Mouse (Mus musculus): ENCODE data around the gene Gm12184. TPM values are rescaled to one million over a fixed set of nuclear protein-coding genes. Genes with fewer than 3 reads are reported as not detected.
"Not testable (repeated sequence)": the region's sequence is repeated elsewhere in the genome, so short reads cannot be mapped to it uniquely, and the experiment has no call there.

The Gm12184 gene
- polyA plus RNA-seq, 1 experiment from 2014 or later, result 4.1 TPM

DNA sequence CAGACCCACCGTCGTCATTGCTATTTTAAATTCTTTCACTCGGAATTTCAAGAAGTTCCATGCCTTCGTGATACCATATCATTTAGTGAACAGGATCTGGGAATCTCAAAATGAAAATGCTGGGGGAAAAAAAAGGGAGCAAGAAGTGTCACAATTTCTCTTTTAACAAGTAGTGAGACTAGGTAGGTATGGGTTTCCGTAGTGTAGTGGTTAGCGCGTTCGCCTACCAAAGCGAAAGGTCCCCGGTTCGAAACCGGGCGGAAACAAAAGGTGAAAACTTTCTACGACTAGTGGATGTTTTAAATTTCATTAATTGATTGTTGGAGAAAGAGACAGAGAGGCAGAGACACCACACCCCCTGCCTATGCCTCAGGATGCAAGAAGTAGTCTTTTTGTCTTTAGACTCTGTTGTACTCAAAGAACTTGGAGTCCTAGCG, 2.9 kb downstream of the Gm12184 start:
- H3K9ac ChIP-seq (ENCODE audit: low read length), result peak overlapping the region; percentile 27; the same call in 1 of the 2 replicates
- H3K9me3 ChIP-seq (ENCODE audit: control insufficient read depth, low read length), result no peaks in the 10 kb centered on the region
- under 1% methylated on average over 15 of the region's 15 CpGs for WGBS
- no peaks in the 10 kb centered on the region; the same call in 1 of the 2 replicates for H3K27me3 ChIP-seq (replicated peaks; ENCODE audit: control insufficient read depth, insufficient read depth, low read length)
- DNase-seq (ENCODE audit: low spot score) (peak; percentile 91), ATAC-seq (replicated peaks; ENCODE audit: low FRiP score, low TSS enrichment, low read depth) (peak; percentile 41; the same call in 1 of the 2 replicates)
- peak overlapping the region; percentile 46 for H3K4me3 ChIP-seq (ENCODE audit: low read depth, low read length)
- H3K36me3 ChIP-seq (ENCODE audit: control insufficient read depth, insufficient read depth, low read length), result no peaks in the 10 kb centered on the region
- H3K4me2 ChIP-seq (ENCODE audit: low read length), result peak overlapping the region; percentile 81
- H3K4me1 ChIP-seq (replicated peaks; ENCODE audit: control insufficient read depth, insufficient read depth, low read length), result peaks cover 13% of the 10 kb centered on the region; the same call in 1 of the 2 replicates
- H3K27ac ChIP-seq (ENCODE audit: low read depth), result no peak overlapping the region

DNA sequence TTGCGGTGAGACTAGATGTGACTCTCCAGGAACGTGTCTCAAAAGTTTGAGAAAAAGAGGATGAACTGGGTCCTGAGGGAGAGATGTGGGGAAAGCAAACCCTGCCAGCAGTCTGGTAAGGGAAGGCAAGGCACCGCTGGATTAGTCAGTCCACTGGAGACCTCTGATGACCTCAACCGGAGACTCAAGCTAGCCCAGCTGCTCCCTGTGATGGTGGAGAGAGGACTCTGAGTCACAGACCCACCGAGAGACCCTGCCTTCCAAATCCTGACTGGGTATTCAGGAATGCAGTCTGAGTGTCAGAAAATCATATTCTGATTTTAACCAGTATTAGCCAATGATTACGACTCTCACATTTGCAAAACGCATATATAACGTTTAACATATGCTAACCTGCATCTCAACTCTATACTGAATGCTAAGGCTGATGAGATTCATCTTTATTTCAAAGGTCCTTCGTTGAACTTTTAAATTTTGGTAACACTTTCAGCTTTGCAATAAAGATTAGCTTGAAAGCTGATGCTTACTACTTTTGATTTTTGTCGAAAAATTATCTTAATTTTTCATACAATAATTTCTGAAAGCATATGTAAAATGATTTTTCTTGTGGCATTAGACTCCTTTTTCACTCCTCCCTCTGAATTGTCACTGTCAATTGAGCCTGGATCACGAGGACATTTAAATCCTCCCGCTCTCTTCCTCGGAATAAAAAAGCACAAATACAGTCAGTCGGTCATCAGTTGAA, 3.5 kb downstream of the Gm12184 start:
- H3K4me2 ChIP-seq (ENCODE audit: low read length), result peak overlapping the region; percentile 81
- H3K27ac ChIP-seq (ENCODE audit: low read depth), result no peak overlapping the region
- peak overlapping the region; percentile 46 for H3K4me3 ChIP-seq (ENCODE audit: low read depth, low read length)
- H3K36me3 ChIP-seq (ENCODE audit: control insufficient read depth, insufficient read depth, low read length), result no peaks in the 10 kb centered on the region
- 40% methylated on average over 14 of the region's 14 CpGs for WGBS
- ATAC-seq (replicated peaks; ENCODE audit: low FRiP score, low TSS enrichment, low read depth) (no peak), DNase-seq (ENCODE audit: low spot score) (no peak)
- 0 out of 2 replicates have a peak overlapping the region, but pooled peaks have one; percentile 20 for H3K9ac ChIP-seq (ENCODE audit: low read length)
- H3K4me1 ChIP-seq (replicated peaks; ENCODE audit: control insufficient read depth, insufficient read depth, low read length), result peaks cover 13% of the 10 kb centered on the region; the same call in 1 of the 2 replicates
- no peaks in the 10 kb centered on the region; the same call in 1 of the 2 replicates for H3K27me3 ChIP-seq (replicated peaks; ENCODE audit: control insufficient read depth, insufficient read depth, low read length)
- H3K9me3 ChIP-seq (ENCODE audit: control insufficient read depth, low read length), result no peaks in the 10 kb centered on the region

DNA sequence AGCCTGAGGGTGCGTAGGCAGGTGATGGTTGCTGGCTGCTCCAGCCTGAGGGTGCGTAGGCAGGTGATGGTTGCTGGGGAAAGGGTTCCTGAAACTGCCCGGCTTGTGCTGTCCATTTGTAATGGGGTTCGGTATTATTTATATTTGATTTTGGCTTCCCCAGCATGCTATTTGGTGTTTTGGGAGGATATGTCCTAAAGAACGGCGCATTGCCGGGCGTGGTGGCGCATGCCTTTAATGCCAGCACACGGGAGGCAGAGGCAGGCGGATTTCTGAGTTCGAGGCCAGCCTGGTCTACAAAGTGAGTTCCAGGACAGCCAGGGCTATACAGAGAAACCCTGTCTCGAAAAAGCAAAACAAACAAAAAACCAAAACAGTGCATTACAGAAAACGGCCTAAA, 5.2 kb downstream of the Gm12184 start:
- not testable (repeated sequence) for H3K9me3 ChIP-seq (ENCODE audit: control insufficient read depth, low read length); H3K4me2 ChIP-seq (ENCODE audit: low read length); H3K9ac ChIP-seq (ENCODE audit: low read length); DNase-seq (ENCODE audit: low spot score); H3K27ac ChIP-seq (ENCODE audit: low read depth); H3K4me3 ChIP-seq (ENCODE audit: low read depth, low read length); H3K27me3 ChIP-seq (replicated peaks; ENCODE audit: control insufficient read depth, insufficient read depth, low read length); H3K36me3 ChIP-seq (ENCODE audit: control insufficient read depth, insufficient read depth, low read length); ATAC-seq (replicated peaks; ENCODE audit: low FRiP score, low TSS enrichment, low read depth)
- H3K4me1 ChIP-seq (replicated peaks; ENCODE audit: control insufficient read depth, insufficient read depth, low read length), result peaks cover 13% of the 10 kb centered on the region; the same call in 1 of the 2 replicates
- 84% methylated on average over 14 of the region's 14 CpGs for WGBS

DNA sequence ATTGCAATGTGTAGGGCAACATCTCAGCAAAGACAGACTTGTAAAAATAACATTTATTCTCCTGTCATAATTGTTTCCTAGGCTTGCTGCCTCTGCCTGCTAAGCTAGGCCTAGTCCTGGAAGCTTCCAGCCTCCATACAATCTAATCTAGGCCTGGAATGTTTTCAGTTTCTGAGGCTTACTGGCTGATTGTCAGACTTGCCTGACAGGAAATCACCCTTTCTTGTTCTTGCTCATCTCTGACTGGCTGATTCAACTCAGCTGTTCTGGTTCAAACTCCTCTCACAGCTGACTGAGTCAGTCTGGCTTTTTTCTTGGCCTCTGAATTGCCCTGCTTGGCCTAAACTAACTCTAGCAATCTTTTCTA, 6.2 kb downstream of the Gm12184 start:
- peaks cover 3% of the 10 kb centered on the region for H3K36me3 ChIP-seq (ENCODE audit: control insufficient read depth, insufficient read depth, low read length)
- H3K27ac ChIP-seq (ENCODE audit: low read depth), result no peak overlapping the region
- ATAC-seq (replicated peaks; ENCODE audit: low FRiP score, low TSS enrichment, low read depth), result no peak
- H3K4me2 ChIP-seq (ENCODE audit: low read length), result no peak overlapping the region
- H3K9ac ChIP-seq (ENCODE audit: low read length), result no peak overlapping the region
- peaks cover 13% of the 10 kb centered on the region; the same call in 1 of the 2 replicates for H3K4me1 ChIP-seq (replicated peaks; ENCODE audit: control insufficient read depth, insufficient read depth, low read length)
- H3K4me3 ChIP-seq (ENCODE audit: low read depth, low read length), result no peak overlapping the region
- no peak for DNase-seq (ENCODE audit: low spot score)
- no peaks in the 10 kb centered on the region; the same call in 1 of the 2 replicates for H3K27me3 ChIP-seq (replicated peaks; ENCODE audit: control insufficient read depth, insufficient read depth, low read length)
- H3K9me3 ChIP-seq (ENCODE audit: control insufficient read depth, low read length), result no peaks in the 10 kb centered on the region

DNA sequence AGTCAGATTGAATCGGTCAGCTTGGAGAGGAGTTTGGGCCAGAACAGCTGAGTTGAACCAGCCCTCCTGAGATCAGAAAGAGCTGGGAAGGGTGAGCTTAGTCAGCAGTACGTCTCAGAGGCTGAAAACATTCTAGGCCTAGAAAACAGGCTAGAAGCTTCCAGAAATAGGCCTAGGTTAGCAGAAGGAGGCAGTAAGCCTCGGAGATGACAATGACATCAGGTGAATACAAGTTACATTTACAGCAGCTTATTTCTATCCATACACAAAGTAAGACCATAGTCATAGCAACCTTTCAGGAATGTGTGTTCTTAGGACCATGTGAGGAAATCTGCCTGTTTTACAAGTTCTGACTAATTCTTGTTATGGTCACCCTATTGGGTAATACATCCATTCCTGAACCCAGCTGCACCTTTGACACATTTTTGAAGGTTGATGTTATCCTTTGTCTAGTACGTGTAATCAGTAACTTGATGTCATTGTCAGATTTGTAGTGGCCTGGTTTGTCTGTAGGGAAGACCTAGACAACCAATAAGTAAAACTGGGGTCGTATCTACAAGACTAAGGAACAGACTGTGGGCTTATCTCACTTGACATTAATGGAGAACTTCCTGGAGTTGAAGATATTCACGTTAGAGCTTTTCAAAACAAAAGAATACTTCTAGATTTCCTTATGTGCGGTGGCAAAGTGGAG, 6.7 kb downstream of the Gm12184 start:
- Histone ChIP-seq H3K27me3 (replicated peaks; ENCODE audit: control insufficient read depth, insufficient read depth, low read length) (no peaks in the 10 kb centered on the region; the same call in 1 of the 2 replicates), H3K36me3 (ENCODE audit: control insufficient read depth, insufficient read depth, low read length) (peaks cover 7% of the 10 kb centered on the region), H3K4me1 (replicated peaks; ENCODE audit: control insufficient read depth, insufficient read depth, low read length) (peaks cover 18% of the 10 kb centered on the region), H3K9ac (ENCODE audit: low read length) (no peak overlapping the region), H3K9me3 (ENCODE audit: control insufficient read depth, low read length) (no peaks in the 10 kb centered on the region), H3K27ac (ENCODE audit: low read depth) (no peak overlapping the region), H3K4me3 (ENCODE audit: low read depth, low read length) (no peak overlapping the region), H3K4me2 (ENCODE audit: low read length) (no peak overlapping the region)
- WGBS, result 74% methylated on average over 7 of the region's 7 CpGs
- DNase-seq (ENCODE audit: low spot score), result no peak
- ATAC-seq (replicated peaks; ENCODE audit: low FRiP score, low TSS enrichment, low read depth), result no peak

DNA sequence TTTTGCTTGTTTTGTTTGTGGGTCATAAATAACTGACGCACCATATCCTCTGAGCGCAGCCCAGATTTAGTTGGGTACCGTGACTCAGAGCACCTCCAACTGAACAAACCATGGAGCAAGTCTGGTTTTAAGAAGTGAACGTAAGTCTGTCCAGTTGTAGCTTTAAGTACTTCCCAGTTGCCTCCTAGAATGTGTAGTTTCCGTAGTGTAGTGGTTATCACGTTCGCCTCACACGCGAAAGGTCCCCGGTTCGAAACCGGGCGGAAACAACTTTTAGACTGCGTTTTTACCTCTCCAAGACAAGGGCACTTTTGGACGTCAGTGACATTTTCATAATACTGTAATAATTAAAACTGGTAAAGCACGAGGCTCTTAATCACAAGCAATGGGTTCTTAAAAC, 8.1 kb downstream of the Gm12184 start:
- 0% methylated on average over 16 of the region's 16 CpGs for WGBS
- H3K4me3 ChIP-seq (ENCODE audit: low read depth, low read length), result peak overlapping the region; percentile 80
- peak overlapping the region; percentile 97 for H3K4me2 ChIP-seq (ENCODE audit: low read length)
- peaks cover 17% of the 10 kb centered on the region for H3K36me3 ChIP-seq (ENCODE audit: control insufficient read depth, insufficient read depth, low read length)
- DNase-seq (ENCODE audit: low spot score) (peak; percentile 96), ATAC-seq (replicated peaks; ENCODE audit: low FRiP score, low TSS enrichment, low read depth) (peak; percentile 29; the same call in 1 of the 2 replicates)
- no peaks in the 10 kb centered on the region for H3K27me3 ChIP-seq (replicated peaks; ENCODE audit: control insufficient read depth, insufficient read depth, low read length)
- peaks cover 10% of the 10 kb centered on the region for H3K4me1 ChIP-seq (replicated peaks; ENCODE audit: control insufficient read depth, insufficient read depth, low read length)
- H3K27ac ChIP-seq (ENCODE audit: low read depth), result 0 out of 2 replicates have a peak overlapping the region, but pooled peaks have one; percentile 95
- no peaks in the 10 kb centered on the region for H3K9me3 ChIP-seq (ENCODE audit: control insufficient read depth, low read length)
- peak overlapping the region; percentile 86 for H3K9ac ChIP-seq (ENCODE audit: low read length)

DNA sequence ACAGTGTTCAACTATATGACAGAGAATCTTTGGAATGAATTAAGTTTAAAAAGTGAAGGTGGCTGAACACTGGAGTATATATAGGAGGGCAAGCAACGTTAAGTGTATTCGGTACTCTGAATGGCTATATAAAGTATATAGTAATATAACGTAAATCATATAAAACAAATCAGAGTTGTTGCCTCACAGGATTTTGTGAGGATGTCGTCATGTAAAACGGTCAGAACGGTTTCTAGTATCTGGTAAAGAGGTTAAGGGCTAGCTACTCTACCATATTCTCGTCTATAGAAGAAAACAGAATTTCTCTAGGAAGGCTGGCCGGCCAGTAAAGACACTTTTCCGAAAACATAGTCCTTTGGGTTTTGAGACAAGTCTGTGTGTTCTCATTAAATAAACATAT, 8.7 kb downstream of the Gm12184 start:
- no peak for DNase-seq (ENCODE audit: low spot score)

DNA sequence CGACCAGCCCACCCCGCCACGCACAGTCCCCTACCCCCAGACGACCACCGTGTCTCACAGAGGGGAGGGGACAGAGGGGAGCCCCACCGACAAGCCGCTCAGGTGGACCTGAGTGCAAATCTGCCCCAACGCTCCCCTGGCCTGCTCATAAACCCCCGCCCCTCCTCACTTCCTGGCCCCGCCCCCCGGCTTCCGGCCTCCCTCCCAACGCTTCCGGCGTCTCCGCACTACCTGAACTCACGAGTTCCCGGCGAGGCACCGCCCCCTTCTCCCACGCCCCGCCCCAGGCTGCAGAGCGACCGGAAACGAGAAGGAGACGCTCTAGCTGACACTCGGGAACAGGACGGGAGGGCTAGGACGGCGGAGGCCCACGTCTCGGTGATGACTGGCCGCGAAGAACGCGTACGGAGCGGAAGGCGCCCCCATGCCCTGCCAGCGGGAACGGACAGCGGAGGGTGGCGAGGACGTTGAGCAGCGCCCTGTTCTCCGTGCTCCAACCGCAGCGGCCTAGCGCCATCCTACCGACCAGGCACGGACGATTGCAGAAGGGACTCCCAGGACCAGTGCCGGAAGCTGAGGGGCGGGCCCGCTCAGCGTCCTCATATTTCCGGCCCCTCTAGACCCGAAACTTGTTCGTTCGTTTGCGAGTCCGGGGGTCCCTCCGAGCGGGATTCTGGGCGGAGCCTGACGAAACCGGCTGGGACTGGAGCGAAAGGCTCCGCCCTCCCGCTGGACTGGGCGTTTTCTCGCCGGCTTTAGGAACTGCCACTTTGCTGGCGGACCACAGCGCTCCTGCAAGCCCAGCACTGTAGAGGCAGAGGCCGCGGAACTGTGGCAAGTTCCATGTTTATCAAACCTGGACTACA, 9.4 kb downstream of the Gm12184 start, which contains the start of gene Trim41:
Trim41 (minus strand) TSS at position 554 of the 866 bp plus-strand sequence.
- H3K4me2 ChIP-seq (ENCODE audit: low read length), result peak within 1 kb of the TSS; percentile 97
- peak; percentile 97 for ATAC-seq (replicated peaks; ENCODE audit: low FRiP score, low TSS enrichment, low read depth)
- peaks cover 8% of the 10 kb centered on the region for H3K4me1 ChIP-seq (replicated peaks; ENCODE audit: control insufficient read depth, insufficient read depth, low read length)
- H3K27me3 ChIP-seq (replicated peaks; ENCODE audit: control insufficient read depth, insufficient read depth, low read length), result no peaks in the 10 kb centered on the region
- peak; percentile 98 for DNase-seq (ENCODE audit: low spot score)
- H3K9ac ChIP-seq (ENCODE audit: low read length), result peak within 1 kb of the TSS; percentile 86
- H3K4me3 ChIP-seq (ENCODE audit: low read depth, low read length), result peak within 1 kb of the TSS; percentile 80
- no peaks in the 10 kb centered on the region for H3K9me3 ChIP-seq (ENCODE audit: control insufficient read depth, low read length)
- WGBS, result under 1% methylated on average over 75 of the region's 77 CpGs
- peaks cover 30% of the 10 kb centered on the region for H3K36me3 ChIP-seq (ENCODE audit: control insufficient read depth, insufficient read depth, low read length)
- H3K27ac ChIP-seq (ENCODE audit: low read depth), result peak within 1 kb of the TSS; percentile 95

More for the DNA sequence above, 8.7 kb downstream of the Gm12184 start:
- no peak for ATAC-seq (replicated peaks; ENCODE audit: low FRiP score, low TSS enrichment, low read depth)
- no peaks in the 10 kb centered on the region for H3K9me3 ChIP-seq (ENCODE audit: control insufficient read depth, low read length)
- H3K4me3 ChIP-seq (ENCODE audit: low read depth, low read length), result peak overlapping the region; percentile 80
- H3K27me3 ChIP-seq (replicated peaks; ENCODE audit: control insufficient read depth, insufficient read depth, low read length), result no peaks in the 10 kb centered on the region
- peaks cover 8% of the 10 kb centered on the region for H3K4me1 ChIP-seq (replicated peaks; ENCODE audit: control insufficient read depth, insufficient read depth, low read length)
- 5% methylated on average over 9 of the region's 9 CpGs for WGBS
- H3K36me3 ChIP-seq (ENCODE audit: control insufficient read depth, insufficient read depth, low read length), result peaks cover 23% of the 10 kb centered on the region
- H3K9ac ChIP-seq (ENCODE audit: low read length), result peak overlapping the region; percentile 86
- peak overlapping the region; percentile 95 for H3K27ac ChIP-seq (ENCODE audit: low read depth)
- peak overlapping the region; percentile 97 for H3K4me2 ChIP-seq (ENCODE audit: low read length)
